Mouse (Mus musculus): ENCODE data around the gene Rai1. TPM values are rescaled to one million over a fixed set of nuclear protein-coding genes. Genes with fewer than 3 reads are reported as not detected.

Rai1 gene
- polyA plus RNA-seq, 1 experiment from 2014 or later = 34.4 TPM

GRCm38 (mm10) chr11:60132061-60132460 is 27.2 kb downstream of the Rai1 start:
- 71% methylated on average over 1 of the region's 1 CpGs for WGBS

GRCm38 (mm10) chr11:60136491-60136890 is 31.7 kb downstream of the Rai1 start:
- no peaks in the 10 kb centered on the region for H3K27me3 ChIP-seq (ENCODE audit: control insufficient read depth, insufficient read depth, low read length)
- WGBS = 87% methylated on average over 1 of the region's 1 CpGs
- peaks cover 22% of the 10 kb centered on the region for H3K4me1 ChIP-seq (ENCODE audit: control insufficient read depth, insufficient read depth, low read length)
- no peak overlapping the region for H3K9ac ChIP-seq (ENCODE audit: low read depth, low read length)
- H3K9me3 ChIP-seq (ENCODE audit: control insufficient read depth, low read length) = no peaks in the 10 kb centered on the region
- H3K27ac ChIP-seq (ENCODE audit: low read depth, low read length) = no peak overlapping the region
- H3K4me2 ChIP-seq (replicated peaks; ENCODE audit: low read depth, low read length) = no peak overlapping the region
- ATAC-seq (ENCODE audit: low FRiP score, low TSS enrichment) = no peak
- H3K36me3 ChIP-seq (ENCODE audit: control insufficient read depth, insufficient read depth, low read length) = peaks cover 3% of the 10 kb centered on the region; the same call in 1 of the 2 replicates
- H3K4me3 ChIP-seq (ENCODE audit: low read length) = no peak overlapping the region

More at GRCm38 (mm10) chr11:60132061-60132460, 27.2 kb downstream of the Rai1 start:
- ATAC-seq (ENCODE audit: low FRiP score, low TSS enrichment) = no peak
- H3K4me1 ChIP-seq (ENCODE audit: control insufficient read depth, insufficient read depth, low read length) = peaks cover 19% of the 10 kb centered on the region
- no peak overlapping the region for H3K4me3 ChIP-seq (ENCODE audit: low read length)
- H3K27ac ChIP-seq (ENCODE audit: low read depth, low read length) = no peak overlapping the region
- no peak overlapping the region for H3K4me2 ChIP-seq (replicated peaks; ENCODE audit: low read depth, low read length)
- H3K27me3 ChIP-seq (ENCODE audit: control insufficient read depth, insufficient read depth, low read length) = no peaks in the 10 kb centered on the region
- H3K9me3 ChIP-seq (ENCODE audit: control insufficient read depth, low read length) = no peaks in the 10 kb centered on the region
- H3K36me3 ChIP-seq (ENCODE audit: control insufficient read depth, insufficient read depth, low read length) = no peaks in the 10 kb centered on the region; the same call in 1 of the 2 replicates
- no peak overlapping the region for H3K9ac ChIP-seq (ENCODE audit: low read depth, low read length)

- H3K9me3 ChIP-seq (ENCODE audit: control insufficient read depth, low read length) = no peaks in the 10 kb centered on the region
- no peak overlapping the region for H3K27ac ChIP-seq (ENCODE audit: low read depth, low read length)
- peaks cover 3% of the 10 kb centered on the region; the same call in 1 of the 2 replicates for H3K36me3 ChIP-seq (ENCODE audit: control insufficient read depth, insufficient read depth, low read length)
- ATAC-seq (ENCODE audit: low FRiP score, low TSS enrichment) = no peak
- no peak overlapping the region for H3K4me2 ChIP-seq (replicated peaks; ENCODE audit: low read depth, low read length)
- no peak overlapping the region for H3K4me3 ChIP-seq (ENCODE audit: low read length)
- no peaks in the 10 kb centered on the region for H3K27me3 ChIP-seq (ENCODE audit: control insufficient read depth, insufficient read depth, low read length)
- peaks cover 28% of the 10 kb centered on the region for H3K4me1 ChIP-seq (ENCODE audit: control insufficient read depth, insufficient read depth, low read length)
- H3K9ac ChIP-seq (ENCODE audit: low read depth, low read length) = no peak overlapping the region
Measured at GRCm38 (mm10) chr11:60137170-60137569, 32.4 kb downstream of the Rai1 start.

- 1% methylated on average over 24 of the region's 24 CpGs for WGBS
- H3K27ac ChIP-seq (ENCODE audit: low read depth, low read length) = peak overlapping the region; percentile 85
- no peaks in the 10 kb centered on the region for H3K9me3 ChIP-seq (ENCODE audit: control insufficient read depth, low read length)
- no peaks in the 10 kb centered on the region for H3K27me3 ChIP-seq (ENCODE audit: control insufficient read depth, insufficient read depth, low read length)
- peak overlapping the region; percentile 81 for H3K9ac ChIP-seq (ENCODE audit: low read depth, low read length)
- H3K36me3 ChIP-seq (ENCODE audit: control insufficient read depth, insufficient read depth, low read length) = peaks cover 8% of the 10 kb centered on the region; the same call in 1 of the 2 replicates
- ATAC-seq (ENCODE audit: low FRiP score, low TSS enrichment) = peak; percentile 50
- H3K4me1 ChIP-seq (ENCODE audit: control insufficient read depth, insufficient read depth, low read length) = peaks cover 32% of the 10 kb centered on the region
- H3K4me2 ChIP-seq (replicated peaks; ENCODE audit: low read depth, low read length) = peak overlapping the region; percentile 98
- peak overlapping the region; percentile 67 for H3K4me3 ChIP-seq (ENCODE audit: low read length)
Measured at GRCm38 (mm10) chr11:60139141-60139733, 34.4 kb downstream of the Rai1 start.

GRCm38 (mm10) chr11:60139734-60140371 is 35.0 kb downstream of the Rai1 start:
- ATAC-seq (ENCODE audit: low FRiP score, low TSS enrichment) = peak; percentile 89
- peaks cover 32% of the 10 kb centered on the region for H3K4me1 ChIP-seq (ENCODE audit: control insufficient read depth, insufficient read depth, low read length)
- peak overlapping the region; percentile 85 for H3K27ac ChIP-seq (ENCODE audit: low read depth, low read length)
- no peaks in the 10 kb centered on the region for H3K9me3 ChIP-seq (ENCODE audit: control insufficient read depth, low read length)
- peaks cover 12% of the 10 kb centered on the region; the same call in 1 of the 2 replicates for H3K36me3 ChIP-seq (ENCODE audit: control insufficient read depth, insufficient read depth, low read length)
- peak overlapping the region; percentile 81 for H3K9ac ChIP-seq (ENCODE audit: low read depth, low read length)
- no peaks in the 10 kb centered on the region for H3K27me3 ChIP-seq (ENCODE audit: control insufficient read depth, insufficient read depth, low read length)
- WGBS = under 1% methylated on average over 65 of the region's 66 CpGs
- H3K4me3 ChIP-seq (ENCODE audit: low read length) = peak overlapping the region; percentile 67
- H3K4me2 ChIP-seq (replicated peaks; ENCODE audit: low read depth, low read length) = peak overlapping the region; percentile 98

- no peaks in the 10 kb centered on the region for H3K27me3 ChIP-seq (ENCODE audit: control insufficient read depth, insufficient read depth, low read length)
- H3K36me3 ChIP-seq (ENCODE audit: control insufficient read depth, insufficient read depth, low read length) = peaks cover 21% of the 10 kb centered on the region; the same call in 1 of the 2 replicates
- H3K4me2 ChIP-seq (replicated peaks; ENCODE audit: low read depth, low read length) = peak overlapping the region; percentile 98
- no peaks in the 10 kb centered on the region for H3K9me3 ChIP-seq (ENCODE audit: control insufficient read depth, low read length)
- H3K4me1 ChIP-seq (ENCODE audit: control insufficient read depth, insufficient read depth, low read length) = peaks cover 32% of the 10 kb centered on the region
- H3K9ac ChIP-seq (ENCODE audit: low read depth, low read length) = peak overlapping the region; percentile 81
- peak overlapping the region; percentile 85 for H3K27ac ChIP-seq (ENCODE audit: low read depth, low read length)
- peak overlapping the region; percentile 67 for H3K4me3 ChIP-seq (ENCODE audit: low read length)
- peak; percentile 6; the same call in 1 of the 2 replicates for ATAC-seq (ENCODE audit: low FRiP score, low TSS enrichment)
- WGBS = 1% methylated on average over 25 of the region's 32 CpGs
Measured at GRCm38 (mm10) chr11:60140586-60141284, 35.9 kb downstream of the Rai1 start.

- peak overlapping the region; percentile 81; the same call in 1 of the 2 replicates for H3K9ac ChIP-seq (ENCODE audit: low read depth, low read length)
- no peak overlapping the region for H3K27ac ChIP-seq (ENCODE audit: low read depth, low read length)
- peaks cover 26% of the 10 kb centered on the region; the same call in 1 of the 2 replicates for H3K36me3 ChIP-seq (ENCODE audit: control insufficient read depth, insufficient read depth, low read length)
- no peaks in the 10 kb centered on the region for H3K27me3 ChIP-seq (ENCODE audit: control insufficient read depth, insufficient read depth, low read length)
- H3K9me3 ChIP-seq (ENCODE audit: control insufficient read depth, low read length) = no peaks in the 10 kb centered on the region
- peaks cover 32% of the 10 kb centered on the region for H3K4me1 ChIP-seq (ENCODE audit: control insufficient read depth, insufficient read depth, low read length)
- 0 out of 2 replicates have a peak, but pooled peaks have one; percentile 6 for ATAC-seq (ENCODE audit: low FRiP score, low TSS enrichment)
- peak overlapping the region; percentile 67 for H3K4me3 ChIP-seq (ENCODE audit: low read length)
- 16% methylated on average over 7 of the region's 7 CpGs for WGBS
- H3K4me2 ChIP-seq (replicated peaks; ENCODE audit: low read depth, low read length) = peak overlapping the region; percentile 98
Measured at GRCm38 (mm10) chr11:60141285-60141608, 36.4 kb downstream of the Rai1 start.

GRCm38 (mm10) chr11:60143086-60143485 is 38.3 kb downstream of the Rai1 start:
- Histone ChIP-seq H3K4me2 (replicated peaks; ENCODE audit: low read depth, low read length) (no peak overlapping the region), H3K9ac (ENCODE audit: low read depth, low read length) (no peak overlapping the region), H3K27me3 (ENCODE audit: control insufficient read depth, insufficient read depth, low read length) (no peaks in the 10 kb centered on the region), H3K36me3 (ENCODE audit: control insufficient read depth, insufficient read depth, low read length) (peaks cover 33% of the 10 kb centered on the region; the same call in 1 of the 2 replicates), H3K9me3 (ENCODE audit: control insufficient read depth, low read length) (no peaks in the 10 kb centered on the region), H3K27ac (ENCODE audit: low read depth, low read length) (no peak overlapping the region), H3K4me3 (ENCODE audit: low read length) (no peak overlapping the region), H3K4me1 (ENCODE audit: control insufficient read depth, insufficient read depth, low read length) (peaks cover 31% of the 10 kb centered on the region)
- 79% methylated on average over 4 of the region's 4 CpGs for WGBS
- no peak for ATAC-seq (ENCODE audit: low FRiP score, low TSS enrichment)

Measured in kidney, embryonic 14.5 days (tissue).